Mouse (Mus musculus): ENCODE results near the gene Ryr1.

- TF ChIP-seq EP300 (IDR thresholded peaks at IDR 0.05; ENCODE audit: low read depth) (no peak), CTCF (IDR thresholded peaks at IDR 0.05; ENCODE audit: low read depth) (no peak)
Observed at GRCm38 (mm10) chr7:29008171-29008570, 116.8 kb downstream of the Ryr1 start.
